Mouse (Mus musculus) heart, embryonic 12.5 days (tissue): Measurements from ENCODE around the gene Foxc1. TPM values are rescaled to one million over a fixed set of nuclear protein-coding genes. Genes with fewer than 3 reads are reported as not detected.

ENCODE experiments used
- ATAC-seq: fragments of 200-750 bp; cut with Nextera tagmentation; 2 replicates; pipeline ENCODE4 v1.8.0; 2017; ENCODE audit warnings: moderate TSS enrichment, moderate library complexity; ENCODE audit not compliant: insufficient number of reproducible peaks, low FRiP score
- H3K27ac ChIP-seq: fragments of 300-500 bp; sonication (generic); 2 replicates; pipeline ENCODE4 v1.5.1; 2016; ENCODE audit warnings: mild to moderate bottlenecking, moderate library complexity; ENCODE audit not compliant: poor library complexity, severe bottlenecking
- H3K27me3 ChIP-seq: fragments of 300-500 bp; sonication (generic); replicated peaks from 2 replicates; pipeline ENCODE4 v1.6.1; 2016; ENCODE audit warnings: mild to moderate bottlenecking, moderate library complexity
- H3K36me3 ChIP-seq: fragments of 300-500 bp; sonication (generic); 2 replicates; pipeline ENCODE4 v1.6.1; 2016; ENCODE audit warnings: mild to moderate bottlenecking, moderate library complexity
- H3K4me1 ChIP-seq: fragments of 300-500 bp; sonication (generic); replicated peaks from 2 replicates; pipeline ENCODE4 v1.6.1; 2016; ENCODE audit warnings: mild to moderate bottlenecking
- H3K4me2 ChIP-seq: fragments of 300-500 bp; sonication (generic); 2 replicates; pipeline ENCODE4 v1.6.1; 2016; ENCODE audit warnings: mild to moderate bottlenecking, moderate library complexity
- H3K4me3 ChIP-seq: fragments of 300-500 bp; sonication (generic); 2 replicates; pipeline ENCODE4 v1.5.1; 2016; ENCODE audit warnings: mild to moderate bottlenecking
- H3K9ac ChIP-seq: fragments of 300-500 bp; sonication (generic); 2 replicates; pipeline ENCODE4 v1.6.1; 2016; ENCODE audit warnings: mild to moderate bottlenecking, moderate library complexity
- H3K9me3 ChIP-seq: fragments of 300-500 bp; sonication (generic); replicated peaks from 2 replicates; pipeline ENCODE4 v1.6.1; 2016; ENCODE audit warnings: mild to moderate bottlenecking, moderate library complexity
- WGBS: fragments of 180-500 bp; shearing (Covaris S2); methylation state at CpG from one replicate; pipeline ENCODE4 v1.1.7; 2016; 5-methylcytosine and 5-hydroxymethylcytosine counted together
- polyA plus RNA-seq: library from polyadenylated mRNA; unstranded; fragments of >200 nt; fragmentation: Nextera tagmentation; extraction: Ambion mirVana; gene quantifications from 2 replicates; pipeline ENCODE4 v1.2.1, GENCODE M21; 2016

Foxc1 gene
- polyA plus RNA-seq, 1 experiment from 2014 or later = 5.4 TPM

DNA sequence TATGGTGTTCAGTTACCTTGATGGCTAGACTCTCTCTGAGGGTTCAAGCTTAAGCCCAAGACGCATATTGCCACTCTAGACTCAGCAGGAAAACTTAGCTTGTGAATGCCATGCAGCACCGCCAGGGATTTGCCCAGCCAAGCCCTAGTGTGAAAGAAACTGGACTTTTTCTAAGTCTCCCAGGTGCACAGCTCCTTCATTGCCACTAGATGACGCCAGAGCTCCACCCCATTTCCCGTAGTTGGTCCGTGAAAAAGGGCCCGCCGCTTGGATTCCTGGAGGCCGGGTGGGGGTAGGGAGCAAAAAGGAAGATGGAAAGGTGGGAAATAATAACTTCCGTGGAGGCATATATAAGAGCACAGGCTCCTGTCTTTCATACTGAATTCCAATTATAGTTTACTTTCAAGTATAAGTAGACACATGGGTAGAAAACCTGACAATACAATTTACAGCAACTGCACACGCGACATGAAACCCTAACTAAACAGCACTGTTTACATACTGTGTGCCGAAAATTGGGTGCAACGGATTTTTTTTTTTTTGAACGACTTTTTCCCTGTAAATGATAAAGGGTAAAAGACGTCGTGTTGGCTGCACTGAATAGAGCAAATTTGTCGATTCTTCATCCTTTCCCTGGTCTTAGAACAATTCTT, 13.8 kb upstream of the Foxc1 start:
- H3K9me3 ChIP-seq = no peaks in the 10 kb centered on the region
- peaks cover 9% of the 10 kb centered on the region for H3K4me1 ChIP-seq
- no peaks in the 10 kb centered on the region for H3K36me3 ChIP-seq
- H3K4me2 ChIP-seq = peak overlapping the region; percentile 45
- ATAC-seq = no peak
- H3K27ac ChIP-seq = no peak overlapping the region
- peak overlapping the region; percentile 19; the same call in 1 of the 2 replicates for H3K4me3 ChIP-seq
- H3K9ac ChIP-seq = no peak overlapping the region
- WGBS = 11% methylated on average over 17 of the region's 17 CpGs
- peaks cover 20% of the 10 kb centered on the region for H3K27me3 ChIP-seq

DNA sequence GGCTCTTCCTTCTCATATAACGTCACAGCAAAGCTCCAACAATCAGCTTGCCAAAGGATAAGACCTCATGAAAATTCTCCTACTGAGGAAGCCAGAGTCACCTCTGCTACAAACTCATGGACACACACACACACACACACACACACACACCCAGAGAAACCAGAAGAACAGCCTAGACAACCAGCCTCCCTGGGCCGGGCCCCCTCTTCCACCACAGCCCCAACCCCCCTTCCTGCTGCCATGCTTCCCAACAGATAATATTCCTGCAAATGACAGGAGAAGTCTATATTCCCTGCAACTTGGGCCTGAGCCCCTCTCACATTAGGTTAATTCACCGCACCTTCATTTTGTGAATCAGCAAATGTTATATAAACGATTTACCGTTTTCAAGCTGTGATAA, 13.3 kb upstream of the Foxc1 start:
- WGBS = 7% methylated on average over 5 of the region's 5 CpGs
- Histone ChIP-seq H3K27ac (no peak overlapping the region), H3K27me3 (peaks cover 24% of the 10 kb centered on the region), H3K4me1 (peaks cover 15% of the 10 kb centered on the region), H3K9ac (no peak overlapping the region), H3K4me3 (no peak overlapping the region), H3K36me3 (no peaks in the 10 kb centered on the region), H3K4me2 (peak overlapping the region; percentile 45), H3K9me3 (no peaks in the 10 kb centered on the region)
- no peak for ATAC-seq

DNA sequence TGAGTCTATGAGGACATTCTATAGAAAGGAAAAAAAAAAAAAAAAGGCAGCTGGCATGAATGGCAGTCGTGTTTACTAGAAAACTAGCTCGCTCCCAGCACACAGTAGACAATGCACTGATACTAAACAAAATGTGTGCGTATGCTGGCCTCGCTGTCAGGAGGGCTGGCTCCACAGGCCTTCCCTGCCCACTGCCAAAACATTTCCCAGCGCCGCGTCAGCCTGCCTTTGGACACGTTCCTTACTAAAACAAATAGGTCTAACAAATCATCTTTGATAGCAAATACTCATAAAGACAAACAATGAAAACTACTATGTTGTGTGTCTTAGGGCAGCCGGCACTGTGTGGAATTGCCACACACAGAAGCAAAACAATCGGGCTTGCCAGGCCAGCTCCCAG, 9.1 kb upstream of the Foxc1 start:
- no peak overlapping the region for H3K9ac ChIP-seq
- no peak overlapping the region for H3K27ac ChIP-seq
- H3K27me3 ChIP-seq = peaks cover 58% of the 10 kb centered on the region
- WGBS = 51% methylated on average over 10 of the region's 10 CpGs
- H3K4me1 ChIP-seq = peaks cover 33% of the 10 kb centered on the region
- no peak for ATAC-seq
- no peak overlapping the region for H3K4me3 ChIP-seq
- H3K9me3 ChIP-seq = no peaks in the 10 kb centered on the region
- H3K36me3 ChIP-seq = no peaks in the 10 kb centered on the region
- H3K4me2 ChIP-seq = peak overlapping the region; percentile 37

DNA sequence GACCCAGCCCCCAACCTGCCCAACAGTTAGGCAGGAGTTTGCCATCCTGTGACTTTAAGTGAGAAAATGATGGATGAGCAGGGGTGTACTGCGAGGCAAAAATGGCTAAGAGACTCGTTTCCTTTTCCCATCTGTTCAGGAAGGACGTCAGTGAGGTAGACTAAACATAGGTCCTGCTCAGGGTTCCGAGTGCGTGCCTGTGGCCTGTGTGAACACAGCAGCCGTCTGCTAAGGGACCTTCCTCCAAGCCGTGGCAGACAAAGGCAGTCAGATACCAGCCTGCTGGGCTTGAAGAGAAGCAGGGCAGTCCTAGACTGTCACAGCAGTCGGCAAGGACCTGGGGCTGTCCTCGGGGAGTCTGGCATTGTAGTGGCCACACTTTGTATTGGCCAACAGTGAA, 8.4 kb upstream of the Foxc1 start:
- Histone ChIP-seq H3K27ac (no peak overlapping the region), H3K9ac (no peak overlapping the region), H3K4me3 (no peak overlapping the region), H3K9me3 (no peaks in the 10 kb centered on the region), H3K4me2 (peak overlapping the region; percentile 37), H3K36me3 (no peaks in the 10 kb centered on the region), H3K27me3 (peaks cover 61% of the 10 kb centered on the region), H3K4me1 (peaks cover 33% of the 10 kb centered on the region)
- ATAC-seq = no peak; the same call in 1 of the 2 replicates
- 5% methylated on average over 9 of the region's 9 CpGs for WGBS

DNA sequence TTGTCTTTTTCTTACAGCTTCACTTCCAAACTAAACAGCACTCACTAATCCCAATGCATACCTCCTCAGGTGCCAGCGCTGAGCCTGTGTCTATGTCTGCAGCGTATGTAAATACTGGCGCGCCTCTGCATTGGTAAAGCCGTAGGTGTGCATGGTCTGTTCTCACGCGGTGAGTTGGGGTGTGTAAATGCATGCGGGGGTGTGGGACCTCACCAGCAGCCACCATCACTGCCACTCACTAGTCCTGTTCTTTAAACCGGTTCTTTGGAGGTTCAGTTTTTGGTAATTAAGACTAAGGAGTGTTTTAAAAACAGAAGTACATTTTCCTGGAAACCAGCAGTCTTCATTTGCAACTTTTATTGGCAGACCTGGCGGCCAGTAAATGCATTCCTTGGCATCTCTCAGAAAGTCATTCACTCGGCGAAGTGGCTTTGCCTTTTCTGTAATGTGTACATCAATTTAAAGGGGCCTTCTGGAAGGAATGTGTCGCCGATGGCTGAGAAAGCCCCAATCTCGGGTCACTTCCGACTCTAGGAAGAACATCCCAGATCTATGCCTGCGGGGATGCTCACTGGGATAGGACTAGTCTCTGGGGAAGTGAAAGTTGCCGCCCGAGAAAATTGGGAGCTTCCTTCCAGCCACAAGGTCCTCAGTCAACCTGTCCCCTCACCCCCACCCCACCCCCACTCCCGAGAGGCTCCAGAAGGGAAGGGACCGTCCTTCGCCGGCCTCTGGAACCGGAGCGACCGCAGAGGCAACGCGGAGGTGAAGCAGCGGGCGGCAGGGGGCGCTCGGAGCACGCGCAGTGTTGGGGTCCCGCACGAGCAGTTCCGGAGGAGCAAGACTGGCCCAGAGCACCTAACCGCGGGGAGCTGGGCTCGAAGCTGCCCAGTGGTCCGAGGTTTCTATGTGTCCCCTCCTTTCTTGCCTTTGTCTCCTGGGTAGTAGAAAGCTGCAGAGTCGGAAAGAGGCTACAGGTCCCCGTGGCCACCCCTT, 5.6 kb upstream of the Foxc1 start:
- H3K27ac ChIP-seq = no peak overlapping the region

DNA sequence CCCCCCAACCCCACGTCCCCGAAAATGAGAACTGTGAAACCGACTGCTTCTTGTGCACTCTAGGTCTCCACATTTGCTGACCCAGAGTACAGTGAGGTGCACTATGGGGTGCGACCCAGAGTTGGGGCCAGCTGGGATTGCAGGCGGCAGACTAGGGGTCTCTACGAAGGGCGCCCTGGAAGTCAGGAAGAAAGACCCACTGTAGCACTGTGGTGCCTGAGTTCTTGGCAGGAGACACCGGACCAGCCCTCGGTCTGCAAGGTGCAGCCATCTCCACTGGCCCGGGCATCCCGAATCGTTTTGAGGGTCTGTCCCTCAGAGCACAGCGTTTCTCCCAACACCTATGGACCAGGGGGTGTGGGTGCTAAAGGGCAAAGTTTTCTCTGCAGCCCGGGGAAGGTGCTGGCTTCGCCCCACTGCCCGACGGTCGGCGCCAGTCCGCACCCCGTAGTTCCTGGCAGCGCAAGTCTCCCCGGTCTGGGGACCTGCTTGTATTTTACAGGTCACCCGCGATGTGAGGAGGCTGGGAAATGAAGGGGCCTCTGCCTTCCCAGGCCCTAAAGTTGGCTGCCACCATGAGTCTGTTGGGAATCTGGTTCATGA, 4.6 kb upstream of the Foxc1 start:
- peaks cover 65% of the 10 kb centered on the region for H3K27me3 ChIP-seq
- 4% methylated on average over 25 of the region's 25 CpGs for WGBS
- peaks cover 38% of the 10 kb centered on the region for H3K4me1 ChIP-seq
- ATAC-seq = no peak
- peak overlapping the region; percentile 46 for H3K4me3 ChIP-seq
- H3K4me2 ChIP-seq = peak overlapping the region; percentile 77
- H3K36me3 ChIP-seq = no peaks in the 10 kb centered on the region
- no peak overlapping the region; the same call in 1 of the 2 replicates for H3K9ac ChIP-seq
- no peak overlapping the region for H3K27ac ChIP-seq
- no peaks in the 10 kb centered on the region for H3K9me3 ChIP-seq

More for the DNA sequence above, 5.6 kb upstream of the Foxc1 start:
- Histone ChIP-seq H3K4me3 (peak overlapping the region; percentile 46), H3K4me1 (peaks cover 35% of the 10 kb centered on the region), H3K9me3 (no peaks in the 10 kb centered on the region), H3K27me3 (peaks cover 68% of the 10 kb centered on the region), H3K9ac (peak overlapping the region; percentile 24; the same call in 1 of the 2 replicates), H3K36me3 (no peaks in the 10 kb centered on the region), H3K4me2 (peak overlapping the region; percentile 77)
- WGBS = 2% methylated on average over 43 of the region's 43 CpGs
- ATAC-seq = peak; percentile 68; the same call in 1 of the 2 replicates

DNA sequence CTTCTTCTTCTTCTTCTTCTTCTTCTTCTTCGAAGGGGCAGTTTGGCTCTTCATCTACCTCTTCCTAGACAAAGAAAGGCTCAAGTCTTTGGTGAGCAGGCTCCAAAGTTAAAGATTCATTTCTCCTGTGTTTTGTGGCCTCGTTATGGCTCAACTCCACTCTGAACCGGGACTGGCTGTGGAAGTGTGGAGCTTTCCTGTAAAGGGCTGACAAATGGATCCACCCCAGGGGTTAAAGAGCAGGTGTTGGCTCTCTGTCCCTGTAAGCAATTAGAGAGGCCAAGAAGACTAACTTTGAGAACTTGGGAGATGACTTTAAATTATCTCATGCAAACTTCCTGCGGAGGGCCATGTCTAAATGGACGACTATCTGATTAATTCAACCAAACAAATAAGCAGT, 4.0 kb upstream of the Foxc1 start:
- no peak overlapping the region for H3K4me3 ChIP-seq

DNA sequence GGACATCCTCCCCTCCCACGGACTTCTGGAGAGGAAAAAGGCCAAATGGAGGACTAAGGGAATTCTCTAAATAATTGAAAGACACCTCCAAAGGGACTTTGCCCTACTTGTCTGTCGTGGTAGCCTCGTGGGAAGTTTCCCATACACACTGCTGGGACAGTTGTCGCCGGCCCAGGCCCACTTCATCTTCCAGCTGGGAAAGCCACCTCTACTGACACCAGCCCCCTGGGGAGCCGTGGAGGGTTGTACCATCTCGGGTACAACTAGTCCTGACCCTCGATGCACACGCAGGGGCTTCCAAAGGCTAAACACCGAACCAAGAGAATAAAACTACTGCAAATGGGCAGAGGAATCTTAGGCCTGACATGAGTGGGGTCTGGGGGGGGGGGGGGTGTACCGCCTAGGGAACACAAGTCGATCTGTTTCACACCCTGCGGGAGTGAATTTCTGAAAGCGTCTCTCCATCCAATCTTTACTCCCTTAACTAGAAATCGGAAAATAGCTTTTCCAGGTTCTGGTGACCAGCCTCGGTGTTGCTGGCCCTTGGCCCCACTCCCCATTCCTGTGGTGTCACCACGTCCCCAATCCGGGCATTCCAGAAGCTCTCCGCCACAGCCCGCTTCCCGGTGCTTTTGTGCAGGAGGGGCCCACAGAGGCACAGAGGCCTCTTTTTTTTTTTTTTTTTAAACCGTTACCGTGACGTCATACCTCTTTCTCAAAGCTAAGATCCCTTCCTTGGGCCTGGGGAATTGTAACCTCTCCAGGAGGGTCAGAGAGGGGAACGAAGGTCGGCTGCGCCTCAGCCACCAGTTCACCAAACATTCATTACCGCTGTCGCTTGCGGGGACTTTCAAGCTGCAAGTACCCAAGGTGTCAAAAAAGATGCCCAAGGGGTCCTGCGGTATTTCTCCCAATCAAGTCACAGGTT, 3.0 kb upstream of the Foxc1 start:
- peaks cover 5% of the 10 kb centered on the region for H3K36me3 ChIP-seq
- H3K9me3 ChIP-seq = no peaks in the 10 kb centered on the region
- H3K9ac ChIP-seq = no peak overlapping the region
- H3K4me1 ChIP-seq = peaks cover 33% of the 10 kb centered on the region
- H3K4me2 ChIP-seq = peak overlapping the region; percentile 45
- no peak for ATAC-seq
- H3K27me3 ChIP-seq = peaks cover 71% of the 10 kb centered on the region
- WGBS = 4% methylated on average over 31 of the region's 31 CpGs
- no peak overlapping the region; the same call in 1 of the 2 replicates for H3K4me3 ChIP-seq
- no peak overlapping the region for H3K27ac ChIP-seq

More for the DNA sequence above, 4.0 kb upstream of the Foxc1 start:
- WGBS = 12% methylated on average over 5 of the region's 5 CpGs
- Histone ChIP-seq H3K4me2 (no peak overlapping the region), H3K27ac (no peak overlapping the region), H3K4me1 (peaks cover 38% of the 10 kb centered on the region), H3K27me3 (peaks cover 71% of the 10 kb centered on the region), H3K9me3 (no peaks in the 10 kb centered on the region), H3K9ac (no peak overlapping the region), H3K36me3 (no peaks in the 10 kb centered on the region)
- ATAC-seq = no peak

DNA sequence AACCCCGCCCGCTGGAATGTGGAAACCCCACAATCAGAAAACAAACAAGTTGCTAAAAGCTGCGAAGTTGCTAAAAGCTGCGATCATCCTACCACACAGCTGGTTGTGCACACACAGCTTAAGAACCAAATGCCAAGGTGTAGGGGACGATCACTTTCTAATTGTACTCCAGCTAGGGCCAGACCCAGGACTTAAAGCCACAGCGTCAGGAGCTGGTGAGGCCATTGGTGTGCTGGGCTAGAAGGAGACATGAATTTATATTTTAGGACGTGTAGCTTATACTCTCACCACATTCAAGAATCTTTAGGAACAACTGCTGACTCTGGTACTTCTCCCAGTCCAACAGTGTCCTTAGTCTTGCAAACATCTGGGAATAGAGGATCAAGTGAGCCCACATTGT, 1.9 kb upstream of the Foxc1 start:
- Histone ChIP-seq H3K4me2 (0 out of 2 replicates have a peak overlapping the region, but pooled peaks have one; percentile 45), H3K9me3 (no peaks in the 10 kb centered on the region), H3K9ac (no peak overlapping the region), H3K4me1 (peaks cover 34% of the 10 kb centered on the region), H3K4me3 (no peak overlapping the region), H3K36me3 (peaks cover 7% of the 10 kb centered on the region), H3K27ac (no peak overlapping the region), H3K27me3 (peaks cover 63% of the 10 kb centered on the region)
- 13% methylated on average over 7 of the region's 7 CpGs for WGBS
- ATAC-seq = no peak

DNA sequence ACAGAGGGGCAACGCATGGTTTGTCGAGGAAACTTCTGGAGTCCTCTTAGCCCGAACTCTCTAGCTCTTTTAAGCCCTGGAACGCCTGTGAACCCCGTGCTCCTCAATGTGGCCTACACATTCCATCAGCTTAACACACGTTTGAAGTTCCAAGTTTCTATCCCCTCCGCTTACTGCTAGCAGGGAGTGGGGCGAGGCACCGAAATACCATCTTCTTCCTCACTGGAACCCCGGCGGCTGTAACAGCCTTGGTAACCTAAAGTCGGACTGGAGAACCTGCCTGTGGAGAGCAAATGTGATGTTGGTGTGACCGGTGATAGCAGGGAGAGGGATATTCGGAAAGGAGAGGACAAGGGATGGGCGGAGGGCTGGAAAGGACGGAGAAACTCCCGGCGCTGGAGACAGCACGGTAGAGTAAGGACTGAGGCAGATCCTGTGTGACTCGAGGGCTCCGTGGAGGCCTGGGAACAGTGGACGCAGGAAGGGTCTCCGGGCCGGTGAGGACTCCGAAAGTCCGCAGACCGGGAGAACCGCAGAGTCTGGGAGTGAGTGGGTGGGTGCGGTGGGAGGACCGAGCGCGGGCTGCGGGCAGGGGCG, 504 bp upstream of the Foxc1 start:
- WGBS = under 1% methylated on average over 34 of the region's 34 CpGs
- H3K27ac ChIP-seq = peak overlapping the region; percentile 65; the same call in 1 of the 2 replicates
- no peaks in the 10 kb centered on the region for H3K9me3 ChIP-seq
- H3K4me1 ChIP-seq = peaks cover 29% of the 10 kb centered on the region
- H3K27me3 ChIP-seq = peaks cover 51% of the 10 kb centered on the region
- peak overlapping the region; percentile 98 for H3K4me2 ChIP-seq
- peaks cover 7% of the 10 kb centered on the region for H3K36me3 ChIP-seq
- peak overlapping the region; percentile 82 for H3K9ac ChIP-seq
- H3K4me3 ChIP-seq = peak overlapping the region; percentile 93
- ATAC-seq = peak; percentile 50
